Mouse (Mus musculus) hindbrain, postnatal 0 days (tissue): ENCODE results near the gene Vipr2. TPM values are rescaled to one million over a fixed set of nuclear protein-coding genes. Genes with fewer than 3 reads are reported as not detected.
A peak's percentile ranks its signal among the peaks of the same experiment; 100 is the strongest.

Source experiments
- ATAC-seq: fragments of 200-750 bp; cut with Nextera tagmentation; 2 replicates; pipeline ENCODE4 v1.8.0; 2017; ENCODE audit warnings: mild to moderate bottlenecking, moderate TSS enrichment, moderate library complexity
- DNase-seq: peaks from one replicate; pipeline ENCODE4 v3.0.0-alpha.2; 2015; ENCODE audit warnings: low spot score
- H3K27ac ChIP-seq: fragments of 300-500 bp; sonication (generic); 2 replicates; pipeline ENCODE4 v1.5.1; 2014; ENCODE audit warnings: mild to moderate bottlenecking
- H3K27me3 ChIP-seq: fragments of 300-500 bp; sonication (generic); 2 replicates; pipeline ENCODE4 v1.6.1; 2014; ENCODE audit warnings: low read length, mixed read lengths; ENCODE audit not compliant: insufficient read depth
- H3K36me3 ChIP-seq: fragments of 300-500 bp; sonication (generic); 2 replicates; pipeline ENCODE4 v1.6.1; 2014; ENCODE audit warnings: low read length, mixed read lengths; ENCODE audit not compliant: insufficient read depth
- H3K4me1 ChIP-seq: fragments of 300-500 bp; sonication (generic); 2 replicates; pipeline ENCODE4 v1.6.1; 2014; ENCODE audit warnings: antibody characterized with exemption, low read length, mixed read lengths; ENCODE audit not compliant: insufficient read depth
- H3K4me2 ChIP-seq: fragments of 300-500 bp; sonication (generic); 2 replicates; pipeline ENCODE4 v1.6.1; 2014; ENCODE audit warnings: low read depth, mild to moderate bottlenecking, low read length, moderate library complexity, mixed read lengths
- H3K4me3 ChIP-seq: fragments of 300-500 bp; sonication (generic); 2 replicates; pipeline ENCODE4 v1.5.1; 2014; ENCODE audit warnings: low read length
- H3K9ac ChIP-seq: fragments of 300-500 bp; sonication (generic); replicated peaks from 2 replicates; pipeline ENCODE4 v1.6.1; 2014; ENCODE audit warnings: mild to moderate bottlenecking, low read length, moderate library complexity, mixed read lengths
- H3K9me3 ChIP-seq: fragments of 300-500 bp; sonication (generic); 2 replicates; pipeline ENCODE4 v1.6.1; 2016; ENCODE audit warnings: low read length, mixed read lengths
- CTCF ChIP-seq: IDR thresholded peaks from 2 replicates; pipeline ENCODE4 v1.5.1; 2016; ENCODE audit warnings: antibody characterized with exemption, control low read depth, low read depth
- WGBS: fragments of 180-500 bp; shearing (Covaris S2); extraction: QIAGEN DNeasy Blood & Tissue Kit; methylation state at CpG from one replicate; pipeline ENCODE4 v1.1.7; 2014; 5-methylcytosine and 5-hydroxymethylcytosine counted together
- polyA plus RNA-seq: library from polyadenylated mRNA; unstranded; fragments of >200 nt; fragmentation: Nextera tagmentation; extraction: Ambion mirVana; gene quantifications from 2 replicates; pipeline ENCODE4 v1.2.1, GENCODE M21; 2015
- total RNA-seq: library from RNA; depleted of rRNA; stranded (reverse); fragments of >200 nt; gene quantifications from 2 replicates; pipeline ENCODE4 v1.2.3, GENCODE M21; 2014

The Vipr2 gene
- total and polyA plus RNA-seq, 2 experiments from 2014 or later: 0.65 to 5.3 TPM

DNA sequence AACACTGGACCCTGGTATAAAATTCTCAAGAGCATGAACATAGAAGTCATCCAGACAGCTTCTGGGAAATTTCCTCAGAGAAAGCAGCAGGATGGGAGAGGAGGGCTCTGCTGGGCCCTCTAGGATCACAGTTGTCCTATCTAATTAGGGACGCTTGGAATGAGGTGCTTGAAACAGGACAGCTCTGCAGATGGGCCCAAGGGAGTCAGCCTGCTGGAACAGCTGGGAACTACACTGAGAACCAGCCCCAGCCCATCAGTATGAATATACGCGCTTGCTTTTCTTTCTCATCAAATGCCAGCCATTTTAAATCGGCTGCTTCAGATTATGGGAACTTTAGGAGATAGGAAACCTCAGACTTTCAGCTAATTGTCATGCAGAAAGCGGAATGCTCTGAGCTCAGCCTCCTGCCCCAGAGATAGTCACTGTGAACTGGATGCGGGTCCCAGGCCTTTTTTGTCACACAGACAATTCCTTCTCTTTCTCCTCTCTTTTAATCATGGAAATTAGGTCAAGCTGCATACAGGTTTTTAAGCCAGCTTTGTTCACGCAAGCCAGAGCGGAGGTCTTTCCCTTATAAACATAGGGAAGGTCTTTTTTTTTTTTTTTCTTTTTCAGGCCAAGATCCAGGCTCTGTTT, 69.6 kb downstream of the Vipr2 start:
- H3K4me1 ChIP-seq: peaks cover 5% of the 10 kb centered on the region; the same call in 1 of the 2 replicates
- no peak overlapping the region for H3K4me3 ChIP-seq
- H3K9me3 ChIP-seq: no peaks in the 10 kb centered on the region
- peak; percentile 38; the same call in 1 of the 2 replicates for TF ChIP-seq CTCF
- no peak overlapping the region for H3K9ac ChIP-seq
- 29% methylated on average over 8 of the region's 8 CpGs for WGBS
- peak; percentile 50 for DNase-seq
- no peaks in the 10 kb centered on the region for H3K27me3 ChIP-seq
- peak; percentile 86 for ATAC-seq
- H3K36me3 ChIP-seq: no peaks in the 10 kb centered on the region
- H3K27ac ChIP-seq: peak overlapping the region; percentile 36
- H3K4me2 ChIP-seq: no peak overlapping the region

GRCm38 (mm10) chr12:116152866-116153428, 75.4 kb downstream of the Vipr2 start:
- Histone ChIP-seq H3K9ac (no peak overlapping the region), H3K4me2 (no peak overlapping the region), H3K27ac (no peak overlapping the region), H3K36me3 (no peaks in the 10 kb centered on the region), H3K4me1 (no peaks in the 10 kb centered on the region), H3K4me3 (no peak overlapping the region), H3K27me3 (no peaks in the 10 kb centered on the region), H3K9me3 (no peaks in the 10 kb centered on the region)
- DNase-seq (peak; percentile 14), ATAC-seq (no peak)
- 79% methylated on average over 9 of the region's 9 CpGs for WGBS
- TF ChIP-seq CTCF: no peak

DNA sequence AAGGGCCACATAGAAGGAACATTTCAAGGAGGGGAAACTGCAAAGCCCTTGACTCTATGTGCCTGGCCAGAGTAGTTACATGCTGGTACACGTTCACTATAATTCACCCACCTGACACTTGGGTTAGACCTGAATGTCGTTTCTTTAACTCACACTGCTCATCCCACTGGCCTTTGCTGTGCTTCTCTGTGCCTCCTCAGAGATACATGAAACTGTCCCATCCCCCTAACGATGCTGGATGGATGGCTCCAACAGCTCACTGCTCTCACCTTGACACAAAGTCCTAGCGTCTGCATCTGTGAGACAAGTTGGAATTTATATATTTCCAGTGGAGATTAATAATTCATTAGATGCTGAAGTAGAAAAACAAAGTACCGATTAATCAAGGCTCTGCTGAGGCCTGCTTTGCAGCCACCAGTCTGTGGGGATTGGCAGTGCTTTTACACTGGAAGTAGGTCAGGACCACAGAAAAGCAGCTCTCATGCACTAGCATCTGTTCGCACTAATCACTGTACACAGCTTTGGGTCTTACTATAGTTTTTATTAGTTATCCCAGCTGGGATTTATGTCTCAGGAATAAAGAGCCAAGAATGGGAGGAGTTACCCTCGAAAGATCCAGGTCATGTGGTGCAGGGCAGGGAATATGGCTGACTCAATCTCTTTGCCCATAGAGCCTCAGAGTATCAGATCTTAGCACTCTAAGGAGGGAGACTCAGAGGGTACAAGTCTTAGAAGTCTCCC, 79.4 kb downstream of the Vipr2 start:
- H3K4me3 ChIP-seq: no peak overlapping the region
- no peaks in the 10 kb centered on the region for H3K36me3 ChIP-seq
- no peak overlapping the region for H3K9ac ChIP-seq
- no peak overlapping the region for H3K4me2 ChIP-seq
- WGBS: 74% methylated on average over 7 of the region's 7 CpGs
- no peaks in the 10 kb centered on the region for H3K27me3 ChIP-seq
- 0 out of 2 replicates have a peak, but pooled peaks have one; percentile 58 for ATAC-seq
- no peak overlapping the region for H3K27ac ChIP-seq
- no peak for TF ChIP-seq CTCF
- no peak for DNase-seq
- H3K4me1 ChIP-seq: no peaks in the 10 kb centered on the region
- no peaks in the 10 kb centered on the region for H3K9me3 ChIP-seq

DNA sequence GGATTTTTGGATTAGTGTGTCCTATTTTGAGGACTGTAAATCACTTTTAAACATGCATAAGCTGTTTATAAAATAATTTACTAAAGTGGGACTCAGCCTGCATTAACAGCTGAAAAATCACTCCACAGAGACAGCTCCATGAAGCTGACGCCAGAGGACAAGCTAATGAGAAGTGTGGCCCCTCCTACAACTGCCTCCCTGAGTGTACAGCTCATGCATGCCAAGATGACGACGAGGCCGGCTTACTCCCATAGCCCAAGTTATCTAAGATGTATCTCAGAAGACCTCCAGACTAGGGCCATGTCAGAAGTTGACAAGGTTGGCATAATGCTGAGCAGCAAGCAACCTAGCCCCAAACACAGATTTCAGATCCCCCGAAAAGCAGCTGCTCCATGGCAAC, 81.7 kb downstream of the Vipr2 start:
- TF ChIP-seq CTCF: no peak
- ATAC-seq: no peak
- 68% methylated on average over 5 of the region's 5 CpGs for WGBS

DNA sequence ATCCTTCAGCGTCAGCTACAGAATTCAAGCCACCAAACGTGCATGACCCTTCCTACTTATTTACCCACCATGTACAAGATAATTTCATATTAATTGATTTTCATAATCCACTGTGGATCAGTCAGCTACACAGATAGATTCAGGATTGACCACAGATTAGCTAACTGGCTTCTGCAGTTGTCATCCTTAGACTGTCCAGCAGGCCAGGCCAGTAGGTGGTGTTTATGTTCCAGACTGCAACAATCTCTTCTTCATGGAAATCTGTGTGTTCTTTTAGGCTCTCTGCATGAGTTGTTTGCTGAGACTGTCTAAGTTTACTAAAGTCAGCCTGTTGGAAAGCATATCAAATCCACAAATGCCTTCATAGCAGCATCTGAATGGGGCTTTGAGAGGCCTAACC, 82.2 kb downstream of the Vipr2 start:
- TF ChIP-seq CTCF: 0 out of 2 replicates have a peak, but pooled peaks have one; percentile 11

More for the DNA sequence above, 81.7 kb downstream of the Vipr2 start:
- Histone ChIP-seq H3K27ac (no peak overlapping the region), H3K9ac (no peak overlapping the region), H3K9me3 (no peaks in the 10 kb centered on the region), H3K4me3 (no peak overlapping the region), H3K4me1 (no peaks in the 10 kb centered on the region), H3K27me3 (no peaks in the 10 kb centered on the region), H3K4me2 (no peak overlapping the region), H3K36me3 (no peaks in the 10 kb centered on the region)
- DNase-seq: no peak

GRCm38 (mm10) chr12:116165368-116165767, 87.8 kb downstream of the Vipr2 start:
- H3K36me3 ChIP-seq: no peaks in the 10 kb centered on the region
- no peak overlapping the region for H3K4me2 ChIP-seq
- no peaks in the 10 kb centered on the region for H3K4me1 ChIP-seq
- H3K4me3 ChIP-seq: no peak overlapping the region
- ATAC-seq (no peak), DNase-seq (no peak)
- no peak overlapping the region for H3K27ac ChIP-seq
- H3K27me3 ChIP-seq: no peaks in the 10 kb centered on the region
- TF ChIP-seq CTCF: no peak
- H3K9me3 ChIP-seq: no peaks in the 10 kb centered on the region
- H3K9ac ChIP-seq: no peak overlapping the region

More for the DNA sequence above, 82.2 kb downstream of the Vipr2 start:
- no peak for ATAC-seq
- Histone ChIP-seq H3K9me3 (no peaks in the 10 kb centered on the region), H3K27ac (no peak overlapping the region), H3K4me2 (no peak overlapping the region), H3K4me3 (no peak overlapping the region), H3K4me1 (no peaks in the 10 kb centered on the region), H3K9ac (no peak overlapping the region), H3K36me3 (no peaks in the 10 kb centered on the region), H3K27me3 (no peaks in the 10 kb centered on the region)
- WGBS: 85% methylated on average over 2 of the region's 2 CpGs
- DNase-seq: no peak

- no peak overlapping the region for H3K4me2 ChIP-seq
- peak; percentile 41 for DNase-seq
Observed at GRCm38 (mm10) chr12:116169666-116170065, 92.1 kb downstream of the Vipr2 start.

More at GRCm38 (mm10) chr12:116169666-116170065, 92.1 kb downstream of the Vipr2 start:
- no peaks in the 10 kb centered on the region for H3K27me3 ChIP-seq
- no peak for TF ChIP-seq CTCF
- H3K4me1 ChIP-seq: no peaks in the 10 kb centered on the region
- no peak overlapping the region for H3K9ac ChIP-seq
- 62% methylated on average over 5 of the region's 5 CpGs for WGBS
- no peak overlapping the region for H3K27ac ChIP-seq
- ATAC-seq: no peak
- no peak overlapping the region for H3K4me3 ChIP-seq
- H3K9me3 ChIP-seq: no peaks in the 10 kb centered on the region
- H3K36me3 ChIP-seq: no peaks in the 10 kb centered on the region
